Mouse (Mus musculus) neural tube, embryonic 11.5 days (tissue): ENCODE results near the gene Dek. TPM values are rescaled to one million over a fixed set of nuclear protein-coding genes. Genes with fewer than 3 reads are reported as not detected.

Experiments
- ATAC-seq: fragments of 200-750 bp; cut with Nextera tagmentation; 2 replicates; pipeline ENCODE4 v1.8.0; 2017; ENCODE audit warnings: moderate number of reproducible peaks, mild to moderate bottlenecking, moderate TSS enrichment, moderate library complexity; ENCODE audit not compliant: insufficient read depth, low FRiP score, low TSS enrichment
- DNase-seq: peaks from one replicate; pipeline ENCODE4 v3.0.0-alpha.2; 2015; ENCODE audit warnings: low spot score
- H3K27ac ChIP-seq: fragments of 300-500 bp; sonication (generic); 2 replicates; pipeline ENCODE4 v1.5.1; 2014; ENCODE audit warnings: low read depth, mild to moderate bottlenecking, low read length
- H3K27me3 ChIP-seq: fragments of 300-500 bp; sonication (generic); 2 replicates; pipeline ENCODE4 v1.6.1; 2014; ENCODE audit warnings: mild to moderate bottlenecking, low read length, mixed read lengths; ENCODE audit not compliant: control insufficient read depth, insufficient read depth
- H3K36me3 ChIP-seq: fragments of 300-500 bp; sonication (generic); 2 replicates; pipeline ENCODE4 v1.6.1; 2014; ENCODE audit warnings: mild to moderate bottlenecking, low read length, moderate library complexity, mixed read lengths; ENCODE audit not compliant: control insufficient read depth, insufficient read depth
- H3K4me1 ChIP-seq: fragments of 300-500 bp; sonication (generic); 2 replicates; pipeline ENCODE4 v1.6.1; 2014; ENCODE audit warnings: low read length, mixed read lengths; ENCODE audit not compliant: control insufficient read depth, insufficient read depth
- H3K4me2 ChIP-seq: fragments of 300-500 bp; sonication (generic); 2 replicates; pipeline ENCODE4 v1.6.1; 2014; ENCODE audit warnings: low read depth, mild to moderate bottlenecking, moderate library complexity
- H3K4me3 ChIP-seq: fragments of 300-500 bp; sonication (generic); 2 replicates; pipeline ENCODE4 v1.5.1; 2014; ENCODE audit warnings: low read depth, low read length
- H3K9ac ChIP-seq: fragments of 300-500 bp; sonication (generic); 2 replicates; pipeline ENCODE4 v1.6.1; 2014; ENCODE audit warnings: mild to moderate bottlenecking, low read length
- H3K9me3 ChIP-seq: fragments of 300-500 bp; sonication (generic); 2 replicates; pipeline ENCODE4 v1.6.1; 2016; ENCODE audit warnings: low read length; ENCODE audit not compliant: control insufficient read depth
- WGBS: fragments of 180-500 bp; shearing (Covaris S2); extraction: QIAGEN DNeasy Blood & Tissue Kit; methylation state at CpG from one replicate; pipeline ENCODE4 v1.1.7; 2014; 5-methylcytosine and 5-hydroxymethylcytosine counted together
- polyA plus RNA-seq: library from polyadenylated mRNA; unstranded; fragments of >200 nt; fragmentation: Nextera tagmentation; extraction: Ambion mirVana; gene quantifications from 2 replicates; pipeline ENCODE4 v1.2.1, GENCODE M21; 2014

The Dek gene
- polyA plus RNA-seq, 1 experiment from 2014 or later = 319 TPM

DNA sequence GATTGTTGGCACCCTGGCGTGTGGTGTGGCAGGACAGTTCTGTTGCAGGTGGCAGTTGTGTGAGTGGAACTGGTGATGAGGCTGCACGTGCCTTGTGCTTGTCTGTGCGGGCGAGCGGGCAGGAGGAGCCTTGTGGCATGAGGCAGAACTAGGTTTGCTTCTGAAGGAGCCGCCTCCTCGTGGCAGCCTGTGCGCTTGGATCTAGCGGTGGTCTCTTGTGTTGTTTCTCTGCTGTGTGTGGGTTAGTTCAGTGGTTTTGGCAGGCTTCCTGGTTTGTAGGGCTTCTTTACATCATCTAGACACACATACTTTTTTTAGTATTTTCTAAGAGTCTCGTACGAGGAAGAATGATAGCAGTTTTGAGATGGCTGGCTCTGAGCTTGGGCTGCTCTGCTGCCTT, 49.9 kb downstream of the Dek start:
- H3K36me3 ChIP-seq = no peaks in the 10 kb centered on the region; the same call in 1 of the 2 replicates
- no peak overlapping the region for H3K27ac ChIP-seq
- 94% methylated on average over 11 of the region's 11 CpGs for WGBS
- DNase-seq (no peak), ATAC-seq (no peak)
- no peaks in the 10 kb centered on the region for H3K9me3 ChIP-seq
- no peaks in the 10 kb centered on the region for H3K27me3 ChIP-seq
- no peak overlapping the region for H3K9ac ChIP-seq
- no peak overlapping the region for H3K4me2 ChIP-seq
- no peak overlapping the region for H3K4me3 ChIP-seq
- no peaks in the 10 kb centered on the region for H3K4me1 ChIP-seq

DNA sequence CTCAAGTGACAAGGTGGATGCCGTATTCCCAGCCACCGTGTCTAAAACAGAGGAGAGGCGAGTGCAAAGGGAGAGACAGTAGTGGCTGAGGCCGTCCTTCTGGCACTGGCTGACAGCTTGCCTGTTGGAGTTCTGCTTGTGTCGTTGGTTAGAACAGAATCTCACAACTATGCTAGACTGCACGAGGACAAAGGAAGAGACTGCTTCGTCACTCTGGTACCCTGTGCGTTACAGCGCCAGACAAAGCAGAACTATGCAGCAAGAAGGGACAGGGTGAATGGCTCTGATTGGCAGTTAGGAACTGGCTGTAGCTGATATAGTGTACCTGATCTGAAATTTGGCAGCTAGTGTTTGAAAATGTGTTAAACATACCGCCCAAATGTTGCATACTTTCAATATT, 52.0 kb downstream of the Dek start:
- ATAC-seq (no peak), DNase-seq (no peak)
- no peaks in the 10 kb centered on the region; the same call in 1 of the 2 replicates for H3K36me3 ChIP-seq
- H3K4me1 ChIP-seq = no peaks in the 10 kb centered on the region
- no peaks in the 10 kb centered on the region for H3K27me3 ChIP-seq
- H3K9ac ChIP-seq = no peak overlapping the region
- no peaks in the 10 kb centered on the region for H3K9me3 ChIP-seq
- WGBS = 60% methylated on average over 10 of the region's 10 CpGs
- H3K27ac ChIP-seq = no peak overlapping the region
- no peak overlapping the region for H3K4me2 ChIP-seq
- no peak overlapping the region for H3K4me3 ChIP-seq

- H3K4me1 ChIP-seq = no peaks in the 10 kb centered on the region
- 86% methylated on average over 4 of the region's 4 CpGs for WGBS
- no peaks in the 10 kb centered on the region for H3K27me3 ChIP-seq
- H3K4me2 ChIP-seq = no peak overlapping the region
- H3K4me3 ChIP-seq = no peak overlapping the region
- H3K27ac ChIP-seq = no peak overlapping the region
- no peak overlapping the region for H3K9ac ChIP-seq
- H3K9me3 ChIP-seq = no peaks in the 10 kb centered on the region
- DNase-seq (no peak), ATAC-seq (no peak)
- no peaks in the 10 kb centered on the region for H3K36me3 ChIP-seq
These were observed 56.0 kb downstream of the Dek start for GRCm38 (mm10) chr13:47050009-47050408.

DNA sequence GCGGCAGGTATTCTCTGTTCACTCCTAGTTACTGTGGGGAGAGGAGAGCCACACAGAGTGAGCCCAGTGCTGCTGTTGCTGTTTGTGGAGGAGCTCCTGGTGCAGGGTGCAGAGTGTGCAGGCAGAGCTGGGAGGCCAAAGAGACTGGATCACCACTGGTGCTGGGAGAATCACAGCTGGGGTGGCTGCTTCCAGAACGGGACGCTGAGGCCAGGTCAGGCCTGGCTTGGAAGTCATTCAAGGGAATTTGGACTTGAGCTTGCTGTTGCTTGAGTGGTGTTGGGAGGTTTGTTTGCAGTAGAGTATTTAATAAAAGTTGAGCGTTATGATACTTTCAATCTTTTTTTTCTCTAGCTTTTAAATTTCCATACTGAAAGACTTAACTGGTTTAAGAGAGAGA, 58.0 kb downstream of the Dek start:
- H3K9me3 ChIP-seq = no peaks in the 10 kb centered on the region
- H3K4me3 ChIP-seq = no peak overlapping the region
- no peak overlapping the region for H3K9ac ChIP-seq
- peaks cover 8% of the 10 kb centered on the region for H3K4me1 ChIP-seq
- no peaks in the 10 kb centered on the region for H3K27me3 ChIP-seq
- DNase-seq (no peak), ATAC-seq (no peak)
- H3K27ac ChIP-seq = no peak overlapping the region
- no peaks in the 10 kb centered on the region for H3K36me3 ChIP-seq
- 94% methylated on average over 4 of the region's 4 CpGs for WGBS
- no peak overlapping the region for H3K4me2 ChIP-seq

DNA sequence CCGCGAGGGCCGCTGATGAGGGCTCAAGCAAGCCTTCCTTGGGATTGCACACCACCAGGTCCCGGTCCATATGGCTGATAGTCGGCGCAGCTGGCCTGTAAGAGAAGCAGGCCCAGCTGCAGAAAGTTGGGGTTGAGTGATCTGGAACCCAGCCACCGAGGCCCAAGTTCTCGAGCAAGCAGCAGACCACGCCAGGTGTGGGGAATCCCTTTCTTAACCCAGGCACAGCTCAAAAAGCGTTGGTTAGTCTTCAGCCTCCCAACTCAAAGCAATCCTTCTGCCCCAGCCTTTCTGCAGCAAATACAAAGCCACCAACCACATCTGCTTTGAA, 61.4 kb downstream of the Dek start, which contains the start of gene Tpmt:
TSS of gene Tpmt (minus strand) at position 121 of the 331 bp plus-strand sequence.
- Histone ChIP-seq H3K4me1 (peaks cover 11% of the 10 kb centered on the region), H3K9me3 (no peaks in the 10 kb centered on the region), H3K27me3 (no peaks in the 10 kb centered on the region), H3K27ac (0 out of 2 replicates have a peak within 1 kb of the TSS, but pooled peaks have one; percentile 63), H3K9ac (peak within 1 kb of the TSS; percentile 72), H3K4me3 (peak within 1 kb of the TSS; percentile 83), H3K36me3 (no peaks in the 10 kb centered on the region), H3K4me2 (peak within 1 kb of the TSS; percentile 91)
- ATAC-seq (no peak), DNase-seq (no peak)
- 17% methylated on average over 10 of the region's 10 CpGs for WGBS

DNA sequence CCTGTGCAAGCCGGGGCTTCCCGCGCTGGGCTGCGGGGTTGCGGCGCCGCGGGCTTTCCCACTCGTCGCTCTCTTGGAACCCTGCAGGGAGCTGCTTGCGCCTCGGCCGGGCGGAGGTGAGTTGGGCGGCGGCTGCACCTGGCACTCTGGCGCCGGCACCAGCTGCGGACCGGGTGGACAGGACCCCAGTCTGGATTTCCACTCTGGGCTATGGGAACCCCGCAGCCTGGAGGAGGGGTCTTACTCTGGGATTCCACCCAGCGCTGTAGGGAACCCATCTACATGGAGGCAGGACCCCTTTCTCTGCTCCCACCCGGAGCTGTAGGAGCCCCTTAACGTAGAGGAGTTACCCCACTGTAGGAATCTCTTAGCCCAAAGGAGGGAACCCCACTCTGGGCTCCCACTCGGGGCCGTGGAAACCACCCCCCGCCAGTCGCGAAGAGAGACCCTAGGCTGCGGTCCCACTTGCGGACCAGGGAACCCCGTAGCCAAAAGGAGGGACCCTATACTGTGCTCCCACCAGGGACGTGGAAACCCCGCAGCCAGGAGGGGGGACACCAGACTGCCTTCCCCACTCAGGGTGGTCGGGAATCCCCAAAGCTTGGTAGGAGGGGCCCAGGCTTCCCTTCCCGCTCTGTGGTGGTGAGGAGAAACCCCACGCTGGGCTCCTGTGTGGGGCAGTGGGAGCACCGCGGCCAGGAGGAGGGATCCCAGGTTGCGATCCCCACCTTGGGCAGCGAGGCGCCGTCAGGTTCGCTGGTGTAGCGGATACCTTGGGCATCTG, 62.0 kb downstream of the Dek start:
- WGBS = under 1% methylated on average over 44 of the region's 45 CpGs
- Histone ChIP-seq H3K9me3 (no peaks in the 10 kb centered on the region), H3K27ac (0 out of 2 replicates have a peak overlapping the region, but pooled peaks have one; percentile 63), H3K4me1 (peaks cover 11% of the 10 kb centered on the region), H3K36me3 (no peaks in the 10 kb centered on the region), H3K4me3 (peak overlapping the region; percentile 83), H3K9ac (peak overlapping the region; percentile 72), H3K27me3 (no peaks in the 10 kb centered on the region), H3K4me2 (peak overlapping the region; percentile 91)
- peak; percentile 20 for DNase-seq
- peak; percentile 32 for ATAC-seq

GRCm38 (mm10) chr13:47043030-47043680, 62.8 kb downstream of the Dek start, which contains the start of gene Kdm1b:
TSS of gene Kdm1b (plus strand) at chr13:47043499.
- DNase-seq = peak; percentile 99

DNA sequence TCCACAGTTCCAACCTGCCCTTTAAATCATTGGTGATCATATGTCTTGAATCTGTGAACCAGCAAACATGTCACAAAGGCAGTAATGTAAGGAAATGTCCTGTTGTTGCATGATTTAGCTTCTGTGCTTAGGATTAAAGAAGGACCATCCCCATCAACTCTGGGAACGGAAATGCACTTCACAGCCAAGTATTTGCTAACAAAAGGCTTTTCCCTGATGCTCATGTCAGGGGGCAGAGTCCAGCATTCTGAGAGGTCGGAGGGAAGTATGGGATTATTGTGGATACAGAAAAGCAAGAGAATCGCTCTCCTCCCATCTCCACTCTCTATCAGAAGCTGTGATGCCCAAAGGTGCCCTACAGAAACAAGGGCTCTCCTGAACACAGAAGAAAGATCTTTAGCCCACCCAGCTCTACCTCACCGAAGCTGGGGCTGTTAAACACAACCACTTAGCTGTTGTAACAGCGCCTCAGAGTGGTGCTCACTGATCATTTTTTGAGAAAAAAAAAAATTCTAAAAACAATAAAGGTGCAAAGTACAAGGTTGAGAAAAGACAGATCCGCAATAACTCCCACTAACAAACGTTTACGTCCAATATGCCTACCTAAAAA, 63.9 kb downstream of the Dek start:
- WGBS = 60% methylated on average over 8 of the region's 8 CpGs
- H3K27me3 ChIP-seq = no peaks in the 10 kb centered on the region

More at GRCm38 (mm10) chr13:47043030-47043680, 62.8 kb downstream of the Dek start, which contains the start of gene Kdm1b:
- H3K4me1 ChIP-seq = peaks cover 11% of the 10 kb centered on the region
- H3K9ac ChIP-seq = peak within 1 kb of the TSS; percentile 72
- peak within 1 kb of the TSS; percentile 83 for H3K4me3 ChIP-seq
- 0 out of 2 replicates have a peak within 1 kb of the TSS, but pooled peaks have one; percentile 63 for H3K27ac ChIP-seq
- whole genome bisulfite sequencing = under 1% methylated on average over 47 of the region's 48 CpGs
- ATAC-seq = peak; percentile 96
- no peaks in the 10 kb centered on the region for H3K9me3 ChIP-seq
- H3K4me2 ChIP-seq = peak within 1 kb of the TSS; percentile 91
- no peaks in the 10 kb centered on the region for H3K27me3 ChIP-seq
- H3K36me3 ChIP-seq = no peaks in the 10 kb centered on the region

More for the DNA sequence above, 63.9 kb downstream of the Dek start:
- Histone ChIP-seq H3K9ac (peak overlapping the region; percentile 15; the same call in 1 of the 2 replicates), H3K4me1 (peaks cover 11% of the 10 kb centered on the region), H3K4me2 (peak overlapping the region; percentile 91), H3K36me3 (no peaks in the 10 kb centered on the region), H3K4me3 (peak overlapping the region; percentile 83), H3K9me3 (no peaks in the 10 kb centered on the region), H3K27ac (no peak overlapping the region)
- DNase-seq (no peak), ATAC-seq (no peak)
